Mouse (Mus musculus): ENCODE data around the gene Tmem206. TPM values are rescaled to one million over a fixed set of nuclear protein-coding genes. Genes with fewer than 3 reads are reported as not detected.
A peak's percentile ranks its signal among the peaks of the same experiment; 100 is the strongest.

The Tmem206 gene
- polyA plus RNA-seq, 1 experiment, result 0.50 TPM

GRCm38 (mm10) chr1:191304216-191304615, 21.5 kb upstream of the Tmem206 start:
- H3K4me3 ChIP-seq (replicated peaks), result no peak overlapping the region
- peaks cover 6% of the 10 kb centered on the region; the same call in 1 of the 2 replicates for H3K36me3 ChIP-seq (ENCODE audit: control insufficient read depth)
- TF ChIP-seq GATA1 (IDR thresholded peaks at IDR 0.05; ENCODE audit: low read length) (no peak), TAL1 (IDR thresholded peaks at IDR 0.05; ENCODE audit: low read length) (no peak)
- no peaks in the 10 kb centered on the region for H3K27me3 ChIP-seq (ENCODE audit: control insufficient read depth)
- H3K4me1 ChIP-seq (ENCODE audit: control insufficient read depth), result peaks cover 2% of the 10 kb centered on the region
- H3K9me3 ChIP-seq (ENCODE audit: control insufficient read depth, low read length), result no peaks in the 10 kb centered on the region

GRCm38 (mm10) chr1:191305610-191306009, 20.1 kb upstream of the Tmem206 start:
- Histone ChIP-seq H3K9me3 (ENCODE audit: control insufficient read depth, low read length) (no peaks in the 10 kb centered on the region), H3K36me3 (ENCODE audit: control insufficient read depth) (peaks cover 8% of the 10 kb centered on the region), H3K4me3 (replicated peaks) (no peak overlapping the region), H3K4me1 (ENCODE audit: control insufficient read depth) (peaks cover 2% of the 10 kb centered on the region), H3K27me3 (ENCODE audit: control insufficient read depth) (no peaks in the 10 kb centered on the region)
- no peak for TF ChIP-seq TAL1 (IDR thresholded peaks at IDR 0.05; ENCODE audit: low read length)

GRCm38 (mm10) chr1:191306316-191306715, 19.4 kb upstream of the Tmem206 start:
- no peak for TF ChIP-seq GATA1 (IDR thresholded peaks at IDR 0.05; ENCODE audit: low read length)
- no peak for TF ChIP-seq TAL1 (IDR thresholded peaks at IDR 0.05; ENCODE audit: low read length)

GRCm38 (mm10) chr1:191307766-191308455, 17.8 kb upstream of the Tmem206 start:
- Histone ChIP-seq H3K4me1 (ENCODE audit: control insufficient read depth) (peaks cover 9% of the 10 kb centered on the region), H3K4me3 (replicated peaks) (no peak overlapping the region), H3K36me3 (ENCODE audit: control insufficient read depth) (peaks cover 11% of the 10 kb centered on the region), H3K9me3 (ENCODE audit: control insufficient read depth, low read length) (no peaks in the 10 kb centered on the region), H3K27me3 (ENCODE audit: control insufficient read depth) (no peaks in the 10 kb centered on the region)
- TF ChIP-seq TAL1 (IDR thresholded peaks at IDR 0.05; ENCODE audit: low read length) (no peak), GATA1 (IDR thresholded peaks at IDR 0.05; ENCODE audit: low read length) (no peak)

More at GRCm38 (mm10) chr1:191306316-191306715, 19.4 kb upstream of the Tmem206 start:
- peaks cover 10% of the 10 kb centered on the region for H3K36me3 ChIP-seq (ENCODE audit: control insufficient read depth)
- no peaks in the 10 kb centered on the region for H3K27me3 ChIP-seq (ENCODE audit: control insufficient read depth)
- no peaks in the 10 kb centered on the region for H3K9me3 ChIP-seq (ENCODE audit: control insufficient read depth, low read length)
- peaks cover 2% of the 10 kb centered on the region for H3K4me1 ChIP-seq (ENCODE audit: control insufficient read depth)
- H3K4me3 ChIP-seq (replicated peaks), result no peak overlapping the region

- peaks cover 9% of the 10 kb centered on the region for H3K36me3 ChIP-seq (ENCODE audit: control insufficient read depth)
- no peak overlapping the region for H3K4me3 ChIP-seq (replicated peaks)
- no peak for TF ChIP-seq TAL1 (IDR thresholded peaks at IDR 0.05; ENCODE audit: low read length)
- no peak for TF ChIP-seq GATA1 (IDR thresholded peaks at IDR 0.05; ENCODE audit: low read length)
- H3K4me1 ChIP-seq (ENCODE audit: control insufficient read depth), result peaks cover 22% of the 10 kb centered on the region
- H3K9me3 ChIP-seq (ENCODE audit: control insufficient read depth, low read length), result no peaks in the 10 kb centered on the region
- H3K27me3 ChIP-seq (ENCODE audit: control insufficient read depth), result no peaks in the 10 kb centered on the region
Observed at GRCm38 (mm10) chr1:191311296-191311898, 14.3 kb upstream of the Tmem206 start.

GRCm38 (mm10) chr1:191312513-191312941, 13.2 kb upstream of the Tmem206 start:
- Histone ChIP-seq H3K36me3 (ENCODE audit: control insufficient read depth) (peaks cover 5% of the 10 kb centered on the region), H3K9me3 (ENCODE audit: control insufficient read depth, low read length) (no peaks in the 10 kb centered on the region), H3K27me3 (ENCODE audit: control insufficient read depth) (no peaks in the 10 kb centered on the region), H3K4me1 (ENCODE audit: control insufficient read depth) (peaks cover 34% of the 10 kb centered on the region), H3K4me3 (replicated peaks) (peak overlapping the region; percentile 74)
- TF ChIP-seq GATA1 (IDR thresholded peaks at IDR 0.05; ENCODE audit: low read length), result no peak
- no peak for TF ChIP-seq TAL1 (IDR thresholded peaks at IDR 0.05; ENCODE audit: low read length)

GRCm38 (mm10) chr1:191313158-191313557, 12.6 kb upstream of the Tmem206 start:
- no peak for TF ChIP-seq TAL1 (IDR thresholded peaks at IDR 0.05; ENCODE audit: low read length)
- no peak for TF ChIP-seq GATA1 (IDR thresholded peaks at IDR 0.05; ENCODE audit: low read length)
- peaks cover 5% of the 10 kb centered on the region for H3K36me3 ChIP-seq (ENCODE audit: control insufficient read depth)
- peaks cover 40% of the 10 kb centered on the region for H3K4me1 ChIP-seq (ENCODE audit: control insufficient read depth)
- no peaks in the 10 kb centered on the region for H3K27me3 ChIP-seq (ENCODE audit: control insufficient read depth)
- H3K9me3 ChIP-seq (ENCODE audit: control insufficient read depth, low read length), result no peaks in the 10 kb centered on the region
- H3K4me3 ChIP-seq (replicated peaks), result peak overlapping the region; percentile 74

- Histone ChIP-seq H3K36me3 (ENCODE audit: control insufficient read depth) (peaks cover 5% of the 10 kb centered on the region), H3K9me3 (ENCODE audit: control insufficient read depth, low read length) (no peaks in the 10 kb centered on the region)
Observed at GRCm38 (mm10) chr1:191313926-191314325, 11.8 kb upstream of the Tmem206 start.

GRCm38 (mm10) chr1:191316818-191317217, 8.9 kb upstream of the Tmem206 start:
- Histone ChIP-seq H3K9me3 (ENCODE audit: control insufficient read depth, low read length) (no peaks in the 10 kb centered on the region), H3K4me3 (replicated peaks) (peak overlapping the region; percentile 83), H3K4me1 (ENCODE audit: control insufficient read depth) (peaks cover 67% of the 10 kb centered on the region), H3K27me3 (ENCODE audit: control insufficient read depth) (no peaks in the 10 kb centered on the region), H3K36me3 (ENCODE audit: control insufficient read depth) (no peaks in the 10 kb centered on the region)
- no peak for TF ChIP-seq TAL1 (IDR thresholded peaks at IDR 0.05; ENCODE audit: low read length)
- no peak for TF ChIP-seq GATA1 (IDR thresholded peaks at IDR 0.05; ENCODE audit: low read length)

More at GRCm38 (mm10) chr1:191313926-191314325, 11.8 kb upstream of the Tmem206 start:
- Histone ChIP-seq H3K4me3 (replicated peaks) (no peak overlapping the region), H3K4me1 (ENCODE audit: control insufficient read depth) (peaks cover 48% of the 10 kb centered on the region), H3K27me3 (ENCODE audit: control insufficient read depth) (no peaks in the 10 kb centered on the region)
- TF ChIP-seq GATA1 (IDR thresholded peaks at IDR 0.05; ENCODE audit: low read length) (no peak), TAL1 (IDR thresholded peaks at IDR 0.05; ENCODE audit: low read length) (no peak)
